Mouse (Mus musculus) thymus, postnatal 36 days (tissue): ENCODE measurements around the gene Jam2.

ENCODE experiments used
- DNase-seq, 2 experiments: peaks; one replicate each; pipeline ENCODE4 v3.0.0; 2022; ENCODE audit warnings: mixed read lengths in 2 of 2

Jam2 gene

GRCm38 (mm10) chr16:84864656-84865055 lies 90.7 kb downstream of the Jam2 start:
- no peak for DNase-seq

GRCm38 (mm10) chr16:84873805-84874204 lies 99.9 kb downstream of the Jam2 start:
- no peak for DNase-seq

GRCm38 (mm10) chr16:84875012-84875717 lies 101.2 kb downstream of the Jam2 start:
- no peak for DNase-seq
